Mouse (Mus musculus) adrenal gland, postnatal 4 days (tissue): Measurements from ENCODE around the gene Borcs8. TPM values are rescaled to one million over a fixed set of nuclear protein-coding genes. Genes with fewer than 3 reads are reported as not detected.

Experiments
- DNase-seq, 2 experiments: peaks; one replicate each; pipeline ENCODE4 v3.0.0; 2021 to 2022; ENCODE audit warnings: low spot score in 2 of 2, mixed read lengths in 2 of 2
- microRNA-seq: library from miRNA; unstranded; fragments of <30 nt; microRNA quantifications from one replicate; pipeline ENCODE4 v1.2.0, GENCODE M21; 2021
- total RNA-seq, 2 experiments: library from RNA; stranded (reverse); gene quantifications; 2 replicates each; pipeline ENCODE4 v1.2.3; 2021

Gene Borcs8
- total RNA-seq, 2 experiments from 2014 or later, result 55.5 to 56.4 TPM

DNA sequence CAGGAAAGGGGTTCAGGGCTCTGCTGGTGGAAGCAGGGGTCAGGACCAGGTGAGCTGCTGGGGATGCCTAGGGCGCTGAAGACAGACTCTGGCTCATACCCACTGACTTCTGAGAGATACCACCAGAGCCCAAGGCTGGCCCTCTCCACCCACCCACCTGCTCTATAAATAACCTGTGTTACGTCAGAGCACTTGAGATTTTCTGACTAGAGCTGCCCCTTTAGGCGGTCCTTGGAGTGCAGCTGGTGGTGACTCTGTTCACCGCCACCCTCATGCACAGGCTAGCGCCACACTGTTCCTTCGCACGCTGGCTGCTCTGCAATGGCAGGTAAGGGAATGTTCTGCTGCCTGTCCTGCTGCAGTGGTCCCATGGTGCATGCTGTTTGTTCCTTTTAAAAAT lies 34.8 kb downstream of the Borcs8 start:
- DNase-seq, result no peak

GRCm38 (mm10) chr8:70178231-70178630 lies 38.9 kb downstream of the Borcs8 start:
- DNase-seq, result no peak

DNA sequence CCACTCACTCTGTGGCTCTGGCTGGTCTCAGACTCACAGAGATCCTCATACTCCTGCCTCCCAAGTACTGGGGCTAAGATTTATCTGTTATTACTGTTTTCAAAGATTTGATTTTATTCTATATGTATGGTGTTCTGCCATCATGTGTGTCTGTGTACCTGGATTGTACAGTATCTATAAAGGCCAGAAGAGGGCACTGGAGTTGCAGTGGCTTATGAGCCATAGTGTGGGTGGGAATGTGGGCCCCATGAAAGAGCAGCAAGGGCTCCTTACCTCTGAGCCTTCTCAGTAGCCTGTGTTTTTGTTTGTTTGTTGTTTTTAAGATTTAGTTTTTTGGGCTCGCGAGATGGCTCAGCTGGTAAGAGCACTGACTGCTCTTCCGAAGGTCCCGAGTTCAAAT lies 39.8 kb downstream of the Borcs8 start:
- DNase-seq, result no peak

DNA sequence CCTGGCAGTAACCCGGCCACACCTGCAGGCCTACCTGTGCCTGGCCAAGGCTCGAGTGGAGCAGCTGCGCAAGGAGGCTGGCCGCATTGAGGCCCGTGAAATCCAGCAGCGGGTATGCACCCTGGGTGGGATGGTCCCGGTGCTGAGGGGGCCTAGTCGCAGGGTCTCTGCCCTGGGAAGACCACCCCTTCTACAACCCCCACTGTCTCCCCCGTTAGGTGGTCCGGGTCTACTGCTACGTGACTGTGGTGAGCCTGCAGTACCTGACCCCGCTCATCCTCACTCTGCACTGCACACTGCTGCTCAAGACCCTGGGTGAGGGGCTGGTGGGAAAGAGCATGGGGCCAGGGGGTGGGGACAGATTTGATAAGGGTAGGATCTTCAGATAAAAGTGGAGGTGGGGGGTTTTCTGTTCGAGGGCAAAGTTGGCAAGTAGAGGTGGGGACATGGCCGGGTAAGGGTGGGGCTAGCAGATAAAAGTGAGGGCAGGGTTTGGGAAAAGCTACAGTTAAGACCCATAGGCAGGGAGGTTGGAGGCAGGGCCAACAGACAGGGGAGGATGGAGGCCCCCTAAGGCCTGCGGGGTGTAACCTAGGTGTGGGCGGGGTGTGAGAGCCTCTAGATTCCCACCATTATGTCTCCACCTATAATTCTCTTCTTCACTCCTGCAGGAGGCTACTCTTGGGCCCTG lies 42.1 kb downstream of the Borcs8 start:
- no peak for DNase-seq

- DNase-seq, result no peak
Measured at GRCm38 (mm10) chr8:70181903-70182252, 42.6 kb downstream of the Borcs8 start.

DNA sequence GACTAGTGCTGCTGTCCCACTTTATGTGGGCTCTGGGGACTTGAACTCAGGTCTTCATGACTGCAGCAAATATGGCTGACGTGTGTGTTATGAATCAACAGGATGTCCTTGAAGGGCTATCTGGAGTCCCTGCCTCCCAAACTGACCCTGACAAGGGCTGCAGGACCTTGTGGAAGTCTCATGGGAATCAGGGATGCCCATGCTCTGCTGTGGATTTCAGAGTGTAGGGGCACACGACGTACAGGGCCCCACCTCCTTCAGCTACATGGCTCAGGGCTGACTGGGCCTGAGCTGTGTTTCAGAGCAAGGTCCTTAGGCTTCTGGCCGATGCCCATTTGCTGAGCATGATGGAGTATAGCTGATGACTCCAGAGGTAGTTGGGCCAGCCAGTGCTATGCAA lies 43.9 kb downstream of the Borcs8 start:
- DNase-seq, result no peak

DNA sequence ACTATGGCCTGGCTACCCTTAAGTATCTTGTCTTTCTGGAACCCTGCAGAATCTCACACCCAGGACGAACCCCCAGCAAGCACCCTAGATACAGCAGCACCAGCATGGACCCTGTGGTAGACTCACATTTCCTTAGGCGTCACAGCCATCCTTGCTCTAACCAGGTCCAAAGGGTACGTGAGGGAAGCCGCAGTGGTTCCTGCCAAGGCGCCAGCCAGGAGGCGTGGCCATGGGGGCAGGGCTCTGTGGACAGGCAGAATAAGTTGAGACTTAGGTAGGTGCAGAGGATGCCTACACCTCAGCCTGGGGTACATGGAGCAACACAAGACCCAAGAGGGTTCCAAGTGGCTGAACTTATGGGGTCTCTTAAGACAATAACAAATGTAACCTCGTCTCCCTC lies 49.4 kb downstream of the Borcs8 start:
- DNase-seq, result no peak

DNA sequence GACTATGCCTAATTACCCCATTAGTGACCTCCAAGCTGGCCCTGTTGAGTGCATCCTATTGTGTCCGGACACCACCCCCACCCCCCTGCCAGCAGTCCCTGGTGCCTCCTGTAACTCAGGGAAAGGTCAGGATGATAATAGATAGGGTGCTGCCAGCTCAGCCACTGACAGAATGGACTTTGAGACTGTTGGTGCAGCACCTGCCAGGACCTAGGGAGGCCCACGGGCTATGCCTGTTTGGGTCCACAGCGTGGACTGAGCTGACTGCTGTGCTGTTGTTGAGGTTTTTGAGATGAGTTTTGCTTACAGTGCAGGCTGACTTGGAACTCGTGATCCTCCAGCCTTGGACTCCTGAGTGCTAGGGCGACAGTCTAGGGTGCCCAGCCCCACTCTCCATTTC lies 53.9 kb downstream of the Borcs8 start:
- no peak for DNase-seq

DNA sequence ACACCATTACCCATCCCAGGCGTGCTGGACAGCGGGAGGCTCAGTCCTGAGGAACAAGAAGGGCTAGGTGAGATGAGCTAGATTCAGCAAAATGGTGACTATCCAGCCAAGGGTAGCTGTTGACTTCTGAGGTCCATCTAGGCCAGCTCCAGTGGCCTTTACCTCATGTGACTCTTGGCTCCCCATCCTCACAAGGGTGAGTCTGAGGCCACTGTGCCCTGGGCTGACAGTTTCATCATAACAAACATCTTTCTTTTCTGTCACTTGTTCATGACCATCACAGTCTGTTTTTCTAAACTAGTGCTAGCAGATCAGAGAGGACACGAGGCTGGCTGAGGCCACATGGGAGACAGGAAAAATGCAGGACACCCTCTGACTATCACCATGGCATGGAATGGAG lies 54.9 kb downstream of the Borcs8 start:
- DNase-seq, result no peak

GRCm38 (mm10) chr8:70195762-70196161 lies 56.5 kb downstream of the Borcs8 start:
- DNase-seq, result no peak

Small RNA genes lying within 50 kb of the gene (microRNA-seq; reads per million reads assigned to microRNA genes)
- not detected for gene Mir7066

Other genes starting within 250 kb of the Borcs8 start
- under 1 TPM; 0.73 to 0.76 TPM for gene Tssk6, start 237.3 kb upstream of the Borcs8 start, total RNA-seq
- gene Ndufa13, start 236.9 kb upstream of the Borcs8 start, total RNA-seq, result 100 to 1,000 TPM; 133 to 137 TPM
- gene Yjefn3, start 236.8 kb upstream of the Borcs8 start, total RNA-seq, result 1 to 10 TPM; 1.6 to 2.3 TPM
- 100 to 1,000 TPM in 1 of 2 experiments, 10 to 100 TPM in 1; 91.5 to 106 TPM for gene Gatad2a, start 143.1 kb upstream of the Borcs8 start, total RNA-seq
- gene Mau2, start 96.8 kb upstream of the Borcs8 start, total RNA-seq, result 10 to 100 TPM; 76.6 to 80.2 TPM
- gene Sugp1, start 96.7 kb upstream of the Borcs8 start, total RNA-seq, result 10 to 100 TPM; 41.1 to 45.2 TPM
- 1 to 10 TPM in 1 of 2 experiments, under 1 TPM in 1; 0.53 to 4.8 TPM for gene Tm6sf2, start 66.6 kb upstream of the Borcs8 start, total RNA-seq
- under 1 TPM; 0.11 to 0.14 TPM for gene Hapln4, start 56.0 kb upstream of the Borcs8 start, total RNA-seq
- gene Ncan, start 18.6 kb upstream of the Borcs8 start, total RNA-seq, result 1 to 10 TPM; 2.4 to 3.6 TPM
- 10 to 100 TPM; 23.6 to 26.0 TPM for gene Nr2c2ap, start 8.2 kb upstream of the Borcs8 start, total RNA-seq
- gene Rfxank, start 345 bp upstream of the Borcs8 start, total RNA-seq, result 10 to 100 TPM; 15.9 to 18.9 TPM
- gene Mef2b, start 212 bp downstream of the Borcs8 start, total RNA-seq, result 1 to 10 TPM; 1.5 to 1.6 TPM
- gene Tmem161a, start 32.9 kb downstream of the Borcs8 start, total RNA-seq, result 10 to 100 TPM; 63.4 to 66.8 TPM
- 10 to 100 TPM; 27.8 to 39.2 TPM for gene Slc25a42, start 72.8 kb downstream of the Borcs8 start, total RNA-seq
- 10 to 100 TPM; 54.9 to 62.1 TPM for gene Sugp2, start 94.7 kb downstream of the Borcs8 start, total RNA-seq
- gene Armc6, start 95.0 kb downstream of the Borcs8 start, total RNA-seq, result 10 to 100 TPM; 10.1 to 15.1 TPM
- 10 to 100 TPM; 44.8 to 50.6 TPM for gene Homer3, start 143.3 kb downstream of the Borcs8 start, total RNA-seq
- 10 to 100 TPM; 83.3 to 86.8 TPM for gene Ddx49, start 163.0 kb downstream of the Borcs8 start, total RNA-seq
- gene Cope, start 163.0 kb downstream of the Borcs8 start, total RNA-seq, result 100 to 1,000 TPM; 188 to 192 TPM
- gene Cers1, start 176.3 kb downstream of the Borcs8 start, total RNA-seq, result 1 to 10 TPM; 6.8 to 7.2 TPM
- 1 to 10 TPM in 1 of 2 experiments, under 1 TPM in 1; 0.34 to 1.3 TPM for gene Gdf1, start 190.3 kb downstream of the Borcs8 start, total RNA-seq
- 10 to 100 TPM; 52.5 to 56.1 TPM for gene Upf1, start 213.8 kb downstream of the Borcs8 start, total RNA-seq
- 1 to 10 TPM in 1 of 2 experiments, under 1 TPM in 1; 0.28 to 1.0 TPM for gene Comp, start 234.1 kb downstream of the Borcs8 start, total RNA-seq